Mouse (Mus musculus) heart, adult 8-10 months (tissue): ENCODE data around the gene Cux1. TPM values are rescaled to one million over a fixed set of nuclear protein-coding genes. Genes with fewer than 3 reads are reported as not detected.

Source experiments
- DNase-seq: peaks from one replicate; pipeline ENCODE4 v3.0.0; 2022; ENCODE audit warnings: low spot score
- total RNA-seq, 4 experiments: library from RNA; stranded (reverse); gene quantifications; 2 replicates each; pipeline ENCODE4 v1.2.4; 2022

The Cux1 gene
- total RNA-seq, 4 experiments from 2014 or later, result 79.3 to 102 (median 88.5) TPM

GRCm38 (mm10) chr5:136510609-136511008 is 56.7 kb downstream of the Cux1 start:
- DNase-seq, result no peak

- DNase-seq, result no peak
Observed at GRCm38 (mm10) chr5:136507629-136508028, 59.7 kb downstream of the Cux1 start.

- DNase-seq, result no peak
Observed at GRCm38 (mm10) chr5:136506262-136506661, 61.0 kb downstream of the Cux1 start.

- no peak for DNase-seq
Observed at GRCm38 (mm10) chr5:136502491-136503086, 64.7 kb downstream of the Cux1 start.

GRCm38 (mm10) chr5:136500307-136500871 is 66.9 kb downstream of the Cux1 start:
- peak; percentile 40 for DNase-seq

GRCm38 (mm10) chr5:136499316-136499715 is 68.0 kb downstream of the Cux1 start:
- DNase-seq, result no peak

GRCm38 (mm10) chr5:136498741-136499140 is 68.5 kb downstream of the Cux1 start:
- DNase-seq, result no peak

- DNase-seq, result no peak
Observed at GRCm38 (mm10) chr5:136497301-136497700, 70.0 kb downstream of the Cux1 start.

- DNase-seq, result no peak
Observed at GRCm38 (mm10) chr5:136495581-136495980, 71.7 kb downstream of the Cux1 start.

GRCm38 (mm10) chr5:136494927-136495326 is 72.4 kb downstream of the Cux1 start:
- no peak for DNase-seq

GRCm38 (mm10) chr5:136494288-136494687 is 73.0 kb downstream of the Cux1 start:
- DNase-seq, result no peak

GRCm38 (mm10) chr5:136489450-136489849 is 77.8 kb downstream of the Cux1 start:
- no peak for DNase-seq

- DNase-seq, result no peak
Observed at GRCm38 (mm10) chr5:136488721-136489120, 78.6 kb downstream of the Cux1 start.

GRCm38 (mm10) chr5:136488223-136488622 is 79.1 kb downstream of the Cux1 start:
- DNase-seq, result no peak

GRCm38 (mm10) chr5:136487397-136488093 is 79.7 kb downstream of the Cux1 start:
- DNase-seq, result no peak

- no peak for DNase-seq
Observed at GRCm38 (mm10) chr5:136486401-136486800, 80.9 kb downstream of the Cux1 start.

- no peak for DNase-seq
Observed at GRCm38 (mm10) chr5:136485397-136485796, 81.9 kb downstream of the Cux1 start.

GRCm38 (mm10) chr5:136482434-136482833 is 84.9 kb downstream of the Cux1 start:
- DNase-seq, result no peak

GRCm38 (mm10) chr5:136480541-136480940 is 86.7 kb downstream of the Cux1 start:
- peak; percentile 63 for DNase-seq

GRCm38 (mm10) chr5:136479801-136480200 is 87.5 kb downstream of the Cux1 start:
- no peak for DNase-seq

- DNase-seq, result no peak
Observed at GRCm38 (mm10) chr5:136479024-136479763, 88.1 kb downstream of the Cux1 start.

GRCm38 (mm10) chr5:136476272-136476671 is 91.0 kb downstream of the Cux1 start:
- DNase-seq, result no peak
